Mouse (Mus musculus): ENCODE measurements around the gene Ube2d3.

- TF ChIP-seq CTCF (IDR thresholded peaks at IDR 0.05) (0 out of 2 replicates have a peak, but pooled peaks have one; percentile 17), POLR2A (IDR thresholded peaks at IDR 0.05; ENCODE audit: insufficient read depth, low read depth, low read length) (peak; percentile 66)
These were observed 47.4 kb downstream of the Ube2d3 start, which contains the start of gene Manba for GRCm38 (mm10) chr3:135485128-135485899.

Data from heart, adult 2 months (tissue).